Mouse (Mus musculus): ENCODE measurements at regions not wholly inside any gene's neighbourhood (a gene's known extent, or its start where the extent isn't known, plus 50 kb on each side); places are given as distances from the start of the nearest gene placed in this dataset.

DNA sequence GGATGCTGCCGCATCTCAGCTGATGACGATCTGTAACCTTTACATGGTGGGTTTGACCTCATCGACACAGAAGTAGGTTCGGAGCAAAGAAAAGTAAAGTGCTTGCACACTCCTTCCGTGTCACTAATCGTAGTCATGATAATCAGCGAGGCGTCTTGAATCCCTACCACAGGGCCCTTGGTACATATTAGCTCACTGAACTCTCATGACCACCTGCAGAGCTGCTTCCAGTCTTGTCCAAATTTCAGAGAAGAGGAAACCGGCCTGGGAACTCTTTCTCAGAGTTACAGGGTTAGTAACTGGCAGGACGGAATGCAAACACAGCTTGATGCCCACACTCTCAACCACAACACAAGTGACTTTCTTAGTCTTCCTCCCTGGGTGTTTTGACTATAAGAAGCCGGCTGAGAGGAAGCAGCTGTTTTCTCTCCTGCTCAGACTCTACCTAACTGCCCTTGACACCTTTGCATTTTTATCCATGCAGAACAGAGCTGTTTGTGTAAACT, 73.8 kb upstream of the Bach2 start:
- TF ChIP-seq GATA4 (IDR thresholded peaks at IDR 0.05; ENCODE audit: insufficient replicate concordance, low read length): no peak

- no peak for TF ChIP-seq GATA4 (IDR thresholded peaks at IDR 0.05; ENCODE audit: insufficient replicate concordance, low read length)
These were observed 72.6 kb upstream of the Bach2 start for GRCm38 (mm10) chr4:32165918-32166528.

DNA sequence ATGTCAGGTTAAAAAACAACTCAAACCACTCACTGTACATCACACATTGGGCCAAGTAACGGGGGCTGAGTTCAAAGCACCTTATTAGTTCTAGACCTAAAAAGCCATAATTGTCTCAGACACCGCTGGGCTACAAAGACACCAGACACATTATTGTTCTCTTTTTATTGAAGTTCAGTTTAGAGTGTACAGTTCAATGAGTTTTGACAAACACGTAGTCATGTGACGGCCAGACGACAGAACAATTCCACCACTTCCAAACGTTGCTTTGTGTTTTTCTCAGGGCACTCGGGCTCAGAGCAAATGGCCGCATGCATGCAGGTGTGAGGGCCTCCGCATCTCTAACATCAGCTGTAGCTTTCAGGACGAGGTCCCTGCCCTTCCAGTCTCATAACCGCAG, 71.5 kb upstream of the Bach2 start:
- TF ChIP-seq GATA4 (IDR thresholded peaks at IDR 0.05; ENCODE audit: insufficient replicate concordance, low read length): no peak

GRCm38 (mm10) chr4:32170106-32170459, 68.5 kb upstream of the Bach2 start:
- TF ChIP-seq GATA4 (IDR thresholded peaks at IDR 0.05; ENCODE audit: insufficient replicate concordance, low read length): no peak

- TF ChIP-seq GATA4 (IDR thresholded peaks at IDR 0.05; ENCODE audit: insufficient replicate concordance, low read length): no peak
These were observed 68.0 kb upstream of the Bach2 start for GRCm38 (mm10) chr4:32170460-32171192.

GRCm38 (mm10) chr4:32171291-32171690, 67.3 kb upstream of the Bach2 start:
- TF ChIP-seq GATA4 (IDR thresholded peaks at IDR 0.05; ENCODE audit: insufficient replicate concordance, low read length): no peak

- TF ChIP-seq GATA4 (IDR thresholded peaks at IDR 0.05; ENCODE audit: insufficient replicate concordance, low read length): no peak
These were observed 65.6 kb upstream of the Bach2 start for GRCm38 (mm10) chr4:32172992-32173391.

DNA sequence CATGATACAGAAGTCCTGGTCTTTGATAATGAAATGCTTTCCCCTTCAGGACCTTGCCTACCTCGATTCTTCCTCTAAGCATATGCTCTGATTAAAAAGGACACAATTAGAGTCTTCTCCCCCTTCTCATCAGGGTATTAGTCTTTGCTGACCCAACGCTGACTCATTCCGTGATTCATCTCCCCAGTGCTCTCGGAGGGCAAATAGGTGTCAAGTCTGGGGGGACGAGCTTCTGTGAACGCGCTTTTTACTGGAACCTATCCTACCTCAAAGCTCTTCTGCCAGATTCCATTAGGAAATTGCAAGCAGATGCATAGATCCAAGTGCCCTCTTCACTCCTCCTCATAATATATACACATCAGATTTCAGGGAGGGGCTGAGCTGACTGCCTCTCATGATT, 63.8 kb upstream of the Bach2 start:
- TF ChIP-seq GATA4 (IDR thresholded peaks at IDR 0.05; ENCODE audit: insufficient replicate concordance, low read length): no peak

GRCm38 (mm10) chr4:32175231-32175630, 63.4 kb upstream of the Bach2 start:
- no peak for TF ChIP-seq GATA4 (IDR thresholded peaks at IDR 0.05; ENCODE audit: insufficient replicate concordance, low read length)

DNA sequence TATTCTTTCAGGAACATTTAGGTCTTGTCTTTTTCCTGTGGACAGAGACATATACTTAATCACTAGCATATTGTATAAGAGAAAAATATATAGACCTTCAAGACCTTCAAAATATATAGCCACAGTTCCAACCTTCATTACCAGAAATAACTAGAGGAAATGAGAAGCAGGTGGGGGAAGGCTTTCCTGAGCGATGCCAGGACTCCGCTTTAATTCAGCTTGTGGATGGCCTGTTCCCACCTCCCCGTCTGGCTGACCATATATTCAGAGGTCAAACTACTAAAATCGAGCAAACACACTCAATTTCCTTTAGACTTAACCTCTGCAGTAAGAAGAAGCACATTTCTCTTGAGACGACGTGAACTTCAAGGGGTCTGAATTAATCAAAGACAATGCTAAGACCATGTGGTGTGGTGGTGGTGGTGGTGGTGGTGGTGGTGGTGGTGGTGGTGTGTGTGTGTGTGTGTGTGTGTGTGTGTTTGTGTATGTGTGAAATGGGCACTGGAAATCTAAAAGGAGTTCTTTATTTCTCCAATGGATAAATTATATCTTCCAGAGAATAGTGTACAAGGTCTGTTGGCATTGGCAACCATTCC, 62.7 kb upstream of the Bach2 start:
- no peak for TF ChIP-seq GATA4 (IDR thresholded peaks at IDR 0.05; ENCODE audit: insufficient replicate concordance, low read length)

- no peak for TF ChIP-seq GATA4 (IDR thresholded peaks at IDR 0.05; ENCODE audit: insufficient replicate concordance, low read length)
These were observed 62.0 kb upstream of the Bach2 start for GRCm38 (mm10) chr4:32176449-32177135.

GRCm38 (mm10) chr4:32177933-32178639, 60.5 kb upstream of the Bach2 start:
- TF ChIP-seq GATA4 (IDR thresholded peaks at IDR 0.05; ENCODE audit: insufficient replicate concordance, low read length): no peak

DNA sequence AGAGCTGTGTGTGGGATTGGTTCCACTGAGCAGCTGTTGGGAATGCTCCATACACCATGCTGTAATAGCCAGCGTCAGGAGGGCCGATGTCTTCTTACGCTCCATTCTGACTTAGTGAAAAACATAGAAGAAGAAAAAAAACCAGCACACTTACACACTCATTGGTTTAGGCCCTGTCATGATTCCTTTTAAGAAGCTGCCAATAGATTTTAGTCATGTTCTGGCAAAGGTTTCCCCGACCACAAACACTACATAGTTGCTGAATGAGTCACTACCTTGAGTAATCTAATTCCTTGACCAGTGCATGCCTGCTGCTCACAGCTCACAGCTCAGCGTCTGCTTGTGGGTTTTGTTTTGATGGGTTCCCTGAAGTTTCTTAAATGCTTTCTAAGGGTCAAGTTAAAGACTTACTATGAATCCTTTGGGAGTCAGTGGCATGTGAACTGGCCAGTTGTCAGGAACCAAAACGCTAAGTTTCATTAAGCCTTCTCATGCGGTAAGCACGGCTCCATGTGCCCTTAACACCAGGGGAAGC, 58.8 kb upstream of the Bach2 start:
- TF ChIP-seq GATA4 (IDR thresholded peaks at IDR 0.05; ENCODE audit: insufficient replicate concordance, low read length): no peak

DNA sequence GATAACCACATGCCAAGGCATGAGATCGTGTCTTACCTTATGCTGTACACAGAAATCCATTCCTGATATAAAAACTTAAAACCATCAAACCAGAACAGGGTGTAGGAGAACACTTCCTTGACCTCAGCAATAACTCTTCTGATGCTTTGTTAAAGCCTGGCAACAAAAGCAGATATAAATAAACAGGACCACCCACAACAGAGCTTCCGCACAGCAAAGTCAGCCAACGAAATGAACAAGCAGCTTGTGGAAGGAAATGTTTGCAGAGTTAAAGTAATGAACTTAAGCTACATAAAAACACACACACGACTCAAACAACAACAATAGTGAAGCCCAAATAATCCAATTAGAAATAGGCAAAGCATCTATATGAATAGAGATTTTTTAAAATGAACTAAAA, 54.8 kb upstream of the Bach2 start:
- TF ChIP-seq GATA4 (IDR thresholded peaks at IDR 0.05; ENCODE audit: insufficient replicate concordance, low read length): no peak

DNA sequence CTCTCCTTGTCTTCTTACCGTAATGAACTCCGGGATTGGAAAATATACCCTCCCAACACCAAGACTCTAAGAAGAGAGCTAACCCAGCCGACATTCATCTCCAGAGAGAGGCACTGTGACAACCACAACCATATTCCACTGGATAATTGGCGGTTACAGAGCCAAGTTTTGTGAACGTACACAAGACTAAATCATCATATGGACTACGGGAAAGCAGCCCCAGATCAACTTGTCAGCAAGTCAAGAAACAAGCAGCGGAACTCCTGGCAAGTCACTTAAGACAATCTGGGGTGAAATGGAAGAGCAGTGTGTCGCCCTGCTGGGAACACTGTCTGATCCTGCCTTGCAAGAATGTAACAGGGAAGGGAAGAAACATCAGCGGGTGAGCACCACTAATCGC, 52.6 kb upstream of the Bach2 start:
- TF ChIP-seq GATA4 (IDR thresholded peaks at IDR 0.05; ENCODE audit: insufficient replicate concordance, low read length): no peak

Data from liver, adult (tissue).